Comparison of ENCODE assay signal across 8 mouse cellular contexts in the genomic region with DNA sequence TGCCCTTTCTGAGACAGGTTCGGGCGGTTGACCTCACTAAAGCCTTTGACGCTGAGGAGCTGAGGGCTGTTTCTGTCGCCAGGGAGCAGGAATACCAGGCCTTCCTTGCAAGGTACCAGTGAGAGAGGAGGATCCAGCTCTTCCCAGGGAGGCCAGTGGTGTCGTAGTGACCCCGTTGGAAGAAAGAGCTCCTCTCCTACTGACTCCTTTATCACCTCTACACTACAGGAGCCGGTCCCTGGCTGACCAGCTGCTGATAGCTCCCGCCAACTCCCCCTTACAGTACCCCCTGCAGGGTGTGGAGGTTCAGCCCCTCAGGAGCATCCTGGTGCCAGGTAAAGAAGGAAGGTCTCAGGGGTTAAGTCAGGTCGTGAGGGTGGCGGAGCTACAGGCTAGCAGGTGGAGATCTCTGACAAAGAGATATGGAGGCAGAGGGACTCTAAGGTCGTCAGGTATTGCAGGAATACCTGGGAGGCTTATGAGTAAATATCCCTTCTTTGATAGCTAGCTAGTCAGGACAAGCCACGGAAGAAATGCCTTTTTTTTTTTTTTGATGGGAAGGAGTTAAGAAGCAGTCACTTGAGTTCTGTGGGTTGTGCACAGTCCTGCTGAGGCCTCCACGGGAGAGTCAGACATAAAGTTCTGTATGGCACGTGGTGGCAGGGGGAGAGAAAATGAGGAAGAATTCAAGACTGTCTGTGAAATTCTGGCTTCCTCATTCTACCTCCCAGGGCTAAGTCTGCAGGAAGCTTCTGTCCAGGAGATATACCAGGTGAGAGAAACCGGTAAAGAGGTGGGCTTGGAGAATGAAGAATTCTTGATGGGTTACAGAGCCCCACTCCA. TPM values are rescaled to one million over a fixed set of nuclear protein-coding genes. Genes with fewer than 3 reads are reported as not detected.
A peak's percentile ranks its signal among the peaks of the same experiment; 100 is the strongest.
DNase-seq lines count a peak whose midpoint lies in the region; ATAC-seq lines count a peak whose summit lies in the region.

No protein-coding gene starts in this region.

- ATAC-seq in kidney, embryonic 14.5 days (ENCODE audit: low FRiP score, low TSS enrichment), result no peak
- no peak for ATAC-seq in embryonic facial prominence, embryonic 12.5 days (ENCODE audit: insufficient number of reproducible peaks, insufficient read depth, low FRiP score, low TSS enrichment)
- no peak for ATAC-seq in intestine, embryonic 15.5 days
- ATAC-seq in midbrain, embryonic 15.5 days (replicated peaks), result 0 out of 2 replicates have a peak, but pooled peaks have one; percentile 2
- no peak for ATAC-seq in megakaryocyte progenitor cell, adult 5-6 weeks (replicated peaks; ENCODE audit: poor library complexity)

- intact Hi-C loops in left cerebral cortex, postnatal 36 days (cut with DNase I), result loop anchor here (5.0 kb wide), 1 partner anchor 90 kb away; the partner anchor contains the start of gene Agap2

- no peak overlapping the region for H3K4me3 ChIP-seq in kidney, embryonic 14.5 days (ENCODE audit: low read length)
- 0 out of 2 replicates have a peak overlapping the region, but pooled peaks have one; percentile 4 for H3K4me3 ChIP-seq in embryonic facial prominence, embryonic 12.5 days
- H3K4me3 ChIP-seq in intestine, embryonic 15.5 days (replicated peaks), result peak overlapping the region; percentile 66
- H3K4me3 ChIP-seq in midbrain, embryonic 15.5 days, result peak overlapping the region; percentile 93

- H3K9ac ChIP-seq in kidney, embryonic 14.5 days (ENCODE audit: low read depth, low read length), result no peak overlapping the region
- no peak overlapping the region for H3K9ac ChIP-seq in embryonic facial prominence, embryonic 12.5 days
- peak overlapping the region; percentile 62 for H3K9ac ChIP-seq in intestine, embryonic 15.5 days
- peak overlapping the region; percentile 97 for H3K9ac ChIP-seq in midbrain, embryonic 15.5 days

- 21% methylated on average over 15 of the region's 15 CpGs for WGBS in kidney, embryonic 14.5 days
- 18% methylated on average over 15 of the region's 15 CpGs for WGBS in embryonic facial prominence, embryonic 12.5 days
- 26% methylated on average over 15 of the region's 15 CpGs for WGBS in intestine, embryonic 15.5 days
- WGBS in midbrain, embryonic 15.5 days, result 25% methylated on average over 15 of the region's 15 CpGs

- H3K4me2 ChIP-seq in kidney, embryonic 14.5 days (replicated peaks; ENCODE audit: low read depth, low read length), result peak overlapping the region; percentile 100; the same call in 1 of the 2 replicates
- no peak overlapping the region; the same call in 1 of the 2 replicates for H3K4me2 ChIP-seq in embryonic facial prominence, embryonic 12.5 days (replicated peaks)
- peak overlapping the region; percentile 99 for H3K4me2 ChIP-seq in intestine, embryonic 15.5 days (replicated peaks)
- peak overlapping the region; percentile 91 for H3K4me2 ChIP-seq in midbrain, embryonic 15.5 days

- no peak overlapping the region for H3K27ac ChIP-seq in kidney, embryonic 14.5 days (ENCODE audit: low read depth, low read length)
- no peak overlapping the region for H3K27ac ChIP-seq in embryonic facial prominence, embryonic 12.5 days
- peak overlapping the region; percentile 84 for H3K27ac ChIP-seq in intestine, embryonic 15.5 days
- peak overlapping the region; percentile 91 for H3K27ac ChIP-seq in midbrain, embryonic 15.5 days

- H3K27me3 ChIP-seq in kidney, embryonic 14.5 days (ENCODE audit: control insufficient read depth, insufficient read depth, low read length), result peaks cover 58% of the 10 kb centered on the region
- H3K27me3 ChIP-seq in embryonic facial prominence, embryonic 12.5 days, result peaks cover 76% of the 10 kb centered on the region
- peaks cover 34% of the 10 kb centered on the region for H3K27me3 ChIP-seq in intestine, embryonic 15.5 days (replicated peaks)
- H3K27me3 ChIP-seq in midbrain, embryonic 15.5 days (replicated peaks), result peaks cover 29% of the 10 kb centered on the region

- no peaks in the 10 kb centered on the region for H3K36me3 ChIP-seq in kidney, embryonic 14.5 days (ENCODE audit: control insufficient read depth, insufficient read depth, low read length)
- no peaks in the 10 kb centered on the region for H3K36me3 ChIP-seq in embryonic facial prominence, embryonic 12.5 days
- H3K36me3 ChIP-seq in intestine, embryonic 15.5 days, result no peaks in the 10 kb centered on the region; the same call in 1 of the 2 replicates
- no peaks in the 10 kb centered on the region for H3K36me3 ChIP-seq in midbrain, embryonic 15.5 days (replicated peaks)

- H3K9me3 ChIP-seq in kidney, embryonic 14.5 days (ENCODE audit: control insufficient read depth, low read length), result no peaks in the 10 kb centered on the region
- no peaks in the 10 kb centered on the region for H3K9me3 ChIP-seq in embryonic facial prominence, embryonic 12.5 days
- H3K9me3 ChIP-seq in intestine, embryonic 15.5 days, result no peaks in the 10 kb centered on the region
- no peaks in the 10 kb centered on the region for H3K9me3 ChIP-seq in midbrain, embryonic 15.5 days

- DNase-seq in kidney, postnatal 36 days, result no peak
- DNase-seq in left cerebral cortex, postnatal 36 days (ENCODE audit: low spot score in 2 of 2), result no peak
- no peak for DNase-seq in yolk sac, embryonic 10.5 days (ENCODE audit: low spot score)

- H3K4me1 ChIP-seq in kidney, embryonic 14.5 days (ENCODE audit: control insufficient read depth, insufficient read depth, low read length), result peaks cover 21% of the 10 kb centered on the region
- H3K4me1 ChIP-seq in embryonic facial prominence, embryonic 12.5 days, result peaks cover 14% of the 10 kb centered on the region
- H3K4me1 ChIP-seq in intestine, embryonic 15.5 days (replicated peaks), result peaks cover 25% of the 10 kb centered on the region
- H3K4me1 ChIP-seq in midbrain, embryonic 15.5 days, result peaks cover 33% of the 10 kb centered on the region

RNA-seq across cellular contexts. Expression of gene B4galnt1, which starts 2.0 kb away (rescaled TPM):
- 6.2 and 8.7 TPM in 2 replicates for polyA plus RNA-seq in kidney, embryonic 14.5 days (2014; fragmentation: Nextera tagmentation; extraction: Ambion mirVana)
- polyA plus RNA-seq in embryonic facial prominence, embryonic 12.5 days (2016; fragmentation: Nextera tagmentation; extraction: Ambion mirVana), result 4.6 and 6.2 TPM in 2 replicates
- 52.5 and 55.2 TPM in 2 replicates for polyA plus RNA-seq in intestine, embryonic 15.5 days (2015; fragmentation: Nextera tagmentation; extraction: Ambion mirVana)
- polyA plus RNA-seq in midbrain, embryonic 15.5 days (2015; fragmentation: Nextera tagmentation; extraction: Ambion mirVana), result 62.2 and 62.3 TPM in 2 replicates
- total RNA-seq in megakaryocyte progenitor cell, adult 5-6 weeks (2015), result 212 and 219 TPM in 2 replicates
- 122 and 139 TPM in 2 replicates for total RNA-seq in megakaryocyte progenitor cell, adult 5-6 weeks (2017)
- 100 to 1,000 TPM; 116 to 122 TPM for total RNA-seq in left cerebral cortex, postnatal 36 days (2021)

RNA-seq across cellular contexts. Expression of gene Slc26a10, which starts 13.5 kb away (rescaled TPM):
- polyA plus RNA-seq in kidney, embryonic 14.5 days (2014; fragmentation: Nextera tagmentation; extraction: Ambion mirVana), result 2.0 and 2.3 TPM in 2 replicates
- polyA plus RNA-seq in embryonic facial prominence, embryonic 12.5 days (2016; fragmentation: Nextera tagmentation; extraction: Ambion mirVana), result 1.9 and 3.0 TPM in 2 replicates
- 0.98 and 1.1 TPM in 2 replicates for polyA plus RNA-seq in intestine, embryonic 15.5 days (2015; fragmentation: Nextera tagmentation; extraction: Ambion mirVana)
- 0.94 and 0.98 TPM in 2 replicates for polyA plus RNA-seq in midbrain, embryonic 15.5 days (2015; fragmentation: Nextera tagmentation; extraction: Ambion mirVana)
- total RNA-seq in megakaryocyte progenitor cell, adult 5-6 weeks (2015), result not detected in 2 replicates
- 0.84 and 0.87 TPM in 2 replicates for total RNA-seq in megakaryocyte progenitor cell, adult 5-6 weeks (2017)
- total RNA-seq in left cerebral cortex, postnatal 36 days (2021), result 1 to 10 TPM; 1.8 to 4.4 TPM

RNA-seq across cellular contexts. Expression of gene Arhgef25, which starts 22.9 kb away (rescaled TPM):
- 31.0 and 32.9 TPM in 2 replicates for polyA plus RNA-seq in kidney, embryonic 14.5 days (2014; fragmentation: Nextera tagmentation; extraction: Ambion mirVana)
- 85.0 and 96.5 TPM in 2 replicates for polyA plus RNA-seq in embryonic facial prominence, embryonic 12.5 days (2016; fragmentation: Nextera tagmentation; extraction: Ambion mirVana)
- 46.8 and 50.4 TPM in 2 replicates for polyA plus RNA-seq in intestine, embryonic 15.5 days (2015; fragmentation: Nextera tagmentation; extraction: Ambion mirVana)
- polyA plus RNA-seq in midbrain, embryonic 15.5 days (2015; fragmentation: Nextera tagmentation; extraction: Ambion mirVana), result 20.6 and 21.9 TPM in 2 replicates
- 1.7 and 3.1 TPM in 2 replicates for total RNA-seq in megakaryocyte progenitor cell, adult 5-6 weeks (2015)
- total RNA-seq in megakaryocyte progenitor cell, adult 5-6 weeks (2017), result 3.0 and 5.3 TPM in 2 replicates
- total RNA-seq in left cerebral cortex, postnatal 36 days (2021), result 100 to 1,000 TPM; 173 to 176 TPM

RNA-seq across cellular contexts. Expression of gene Dtx3, which starts 28.5 kb away (rescaled TPM):
- polyA plus RNA-seq in kidney, embryonic 14.5 days (2014; fragmentation: Nextera tagmentation; extraction: Ambion mirVana), result 107 and 117 TPM in 2 replicates
- 172 and 173 TPM in 2 replicates for polyA plus RNA-seq in embryonic facial prominence, embryonic 12.5 days (2016; fragmentation: Nextera tagmentation; extraction: Ambion mirVana)
- polyA plus RNA-seq in intestine, embryonic 15.5 days (2015; fragmentation: Nextera tagmentation; extraction: Ambion mirVana), result 70.6 and 75.4 TPM in 2 replicates
- 288 and 297 TPM in 2 replicates for polyA plus RNA-seq in midbrain, embryonic 15.5 days (2015; fragmentation: Nextera tagmentation; extraction: Ambion mirVana)
- 23.8 and 28.0 TPM in 2 replicates for total RNA-seq in megakaryocyte progenitor cell, adult 5-6 weeks (2015)
- total RNA-seq in megakaryocyte progenitor cell, adult 5-6 weeks (2017), result 18.0 and 19.3 TPM in 2 replicates
- 100 to 1,000 TPM; 195 to 221 TPM for total RNA-seq in left cerebral cortex, postnatal 36 days (2021)

RNA-seq across cellular contexts. Expression of gene Pip4k2c, which starts 44.4 kb away (rescaled TPM):
- 19.2 and 31.0 TPM in 2 replicates for polyA plus RNA-seq in kidney, embryonic 14.5 days (2014; fragmentation: Nextera tagmentation; extraction: Ambion mirVana)
- polyA plus RNA-seq in embryonic facial prominence, embryonic 12.5 days (2016; fragmentation: Nextera tagmentation; extraction: Ambion mirVana), result 29.0 and 30.5 TPM in 2 replicates
- polyA plus RNA-seq in intestine, embryonic 15.5 days (2015; fragmentation: Nextera tagmentation; extraction: Ambion mirVana), result 33.7 and 35.0 TPM in 2 replicates
- polyA plus RNA-seq in midbrain, embryonic 15.5 days (2015; fragmentation: Nextera tagmentation; extraction: Ambion mirVana), result 17.9 and 18.7 TPM in 2 replicates
- total RNA-seq in megakaryocyte progenitor cell, adult 5-6 weeks (2015), result 9.7 and 11.2 TPM in 2 replicates
- 11.4 and 12.1 TPM in 2 replicates for total RNA-seq in megakaryocyte progenitor cell, adult 5-6 weeks (2017)
- 100 to 1,000 TPM in 1 of 2 experiments, 10 to 100 TPM in 1; 94.6 to 106 TPM for total RNA-seq in left cerebral cortex, postnatal 36 days (2021)

Comparison
In these comparisons a context has a peak if more than half of its experiments do, and no peak if none do; other contexts are left out.
1. H3K27ac ChIP-seq: peak in intestine, embryonic 15.5 days (single experiment) and midbrain, embryonic 15.5 days (single experiment); none in kidney, embryonic 14.5 days (single experiment) and embryonic facial prominence, embryonic 12.5 days (single experiment).
2. H3K9ac ChIP-seq: peak in intestine, embryonic 15.5 days (single experiment) and midbrain, embryonic 15.5 days (single experiment); none in kidney, embryonic 14.5 days (single experiment) and embryonic facial prominence, embryonic 12.5 days (single experiment).